Mouse (Mus musculus) forebrain, embryonic 16.5 days (tissue): ENCODE data around the gene Nol4l. TPM values are rescaled to one million over a fixed set of nuclear protein-coding genes. Genes with fewer than 3 reads are reported as not detected.

ENCODE experiments used
- ATAC-seq: fragments of 200-750 bp; cut with Nextera tagmentation; 2 replicates; pipeline ENCODE4 v1.8.0; 2017; ENCODE audit warnings: mild to moderate bottlenecking, moderate library complexity
- H3K27ac ChIP-seq: fragments of 300-500 bp; sonication (generic); 2 replicates; pipeline ENCODE4 v1.5.1; 2014; ENCODE audit warnings: low read length, control low read depth
- H3K27me3 ChIP-seq: fragments of 300-500 bp; sonication (generic); replicated peaks from 2 replicates; pipeline ENCODE4 v1.6.1; 2014; ENCODE audit warnings: low read length; ENCODE audit not compliant: control insufficient read depth, insufficient read depth
- H3K36me3 ChIP-seq: fragments of 300-500 bp; sonication (generic); 2 replicates; pipeline ENCODE4 v1.6.1; 2014; ENCODE audit not compliant: control insufficient read depth, insufficient read depth
- H3K4me1 ChIP-seq: fragments of 300-500 bp; sonication (generic); replicated peaks from 2 replicates; pipeline ENCODE4 v1.6.1; 2014; ENCODE audit warnings: low read length; ENCODE audit not compliant: control insufficient read depth, insufficient read depth
- H3K4me2 ChIP-seq: fragments of 300-500 bp; sonication (generic); 2 replicates; pipeline ENCODE4 v1.6.1; 2014; ENCODE audit warnings: mild to moderate bottlenecking, low read length, control low read depth
- H3K4me3 ChIP-seq: fragments of 300-500 bp; sonication (generic); replicated peaks from 2 replicates; pipeline ENCODE4 v1.5.1; 2014; ENCODE audit warnings: mild to moderate bottlenecking, low read length, control low read depth
- H3K9ac ChIP-seq: fragments of 300-500 bp; sonication (generic); replicated peaks from 2 replicates; pipeline ENCODE4 v1.6.1; 2014; ENCODE audit warnings: low read depth, low read length, control low read depth
- H3K9me3 ChIP-seq: fragments of 300-500 bp; sonication (generic); 2 replicates; pipeline ENCODE4 v1.6.1; 2016; ENCODE audit warnings: low read length; ENCODE audit not compliant: control insufficient read depth
- WGBS: fragments of 180-500 bp; shearing (Covaris S2); extraction: QIAGEN DNeasy Blood & Tissue Kit; methylation state at CpG from one replicate; pipeline ENCODE4 v1.1.7; 2014; 5-methylcytosine and 5-hydroxymethylcytosine counted together
- polyA plus RNA-seq: library from polyadenylated mRNA; unstranded; fragments of >200 nt; fragmentation: Nextera tagmentation; extraction: Ambion mirVana; gene quantifications from 2 replicates; pipeline ENCODE4 v1.2.1, GENCODE M21; 2015

Nol4l gene
- polyA plus RNA-seq, 1 experiment from 2014 or later, result 50.4 TPM

DNA sequence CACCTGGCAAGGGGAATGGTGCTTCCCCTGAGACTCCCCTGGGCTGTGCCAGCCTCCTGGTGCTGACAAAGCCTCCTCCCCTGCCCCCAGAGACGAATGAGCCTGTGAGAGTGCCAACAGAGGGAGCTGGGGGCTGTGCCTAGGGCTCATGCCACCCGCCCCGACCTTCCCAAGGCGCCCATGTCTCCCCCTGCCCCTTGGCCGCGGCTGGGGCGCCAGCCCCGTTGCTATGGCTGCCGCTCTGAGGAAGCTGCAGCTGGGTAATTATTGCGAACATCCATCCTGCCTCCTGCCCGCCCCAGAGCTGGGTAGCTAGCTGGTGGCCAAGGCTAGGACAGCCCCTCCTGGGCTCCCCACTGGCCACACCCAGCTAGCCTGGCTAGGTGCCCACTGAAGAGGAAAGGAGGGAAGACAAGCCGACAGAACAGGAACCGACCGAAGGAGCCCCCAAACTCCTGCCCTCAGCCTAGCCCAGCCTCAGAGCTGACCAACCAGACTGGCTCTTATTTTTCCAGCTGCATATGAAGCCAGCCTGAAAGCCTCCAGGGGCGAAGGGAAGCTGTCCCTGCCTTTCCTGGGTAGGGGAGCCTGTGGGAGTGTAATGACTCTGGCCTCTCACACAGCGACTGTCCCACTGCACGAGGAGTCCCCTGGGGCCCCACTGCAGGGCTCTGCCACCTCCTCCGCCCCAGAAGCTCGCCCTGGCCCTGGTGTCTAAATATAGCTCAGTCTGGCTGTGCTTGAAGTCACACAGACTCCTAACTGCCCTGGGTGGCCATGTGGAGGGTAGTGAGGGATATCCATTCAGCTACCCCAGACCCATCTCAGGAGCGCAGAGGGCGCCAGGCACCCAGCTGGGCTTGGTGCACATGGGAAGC, 31.1 kb upstream of the Nol4l start:
- peak; percentile 86 for ATAC-seq
- no peaks in the 10 kb centered on the region for H3K36me3 ChIP-seq
- no peaks in the 10 kb centered on the region for H3K9me3 ChIP-seq
- no peaks in the 10 kb centered on the region for H3K27me3 ChIP-seq
- 7% methylated on average over 21 of the region's 21 CpGs for WGBS
- H3K4me2 ChIP-seq, result peak overlapping the region; percentile 44
- no peak overlapping the region for H3K4me3 ChIP-seq
- peak overlapping the region; percentile 10 for H3K9ac ChIP-seq
- H3K4me1 ChIP-seq, result peaks cover 22% of the 10 kb centered on the region
- H3K27ac ChIP-seq, result peak overlapping the region; percentile 50

DNA sequence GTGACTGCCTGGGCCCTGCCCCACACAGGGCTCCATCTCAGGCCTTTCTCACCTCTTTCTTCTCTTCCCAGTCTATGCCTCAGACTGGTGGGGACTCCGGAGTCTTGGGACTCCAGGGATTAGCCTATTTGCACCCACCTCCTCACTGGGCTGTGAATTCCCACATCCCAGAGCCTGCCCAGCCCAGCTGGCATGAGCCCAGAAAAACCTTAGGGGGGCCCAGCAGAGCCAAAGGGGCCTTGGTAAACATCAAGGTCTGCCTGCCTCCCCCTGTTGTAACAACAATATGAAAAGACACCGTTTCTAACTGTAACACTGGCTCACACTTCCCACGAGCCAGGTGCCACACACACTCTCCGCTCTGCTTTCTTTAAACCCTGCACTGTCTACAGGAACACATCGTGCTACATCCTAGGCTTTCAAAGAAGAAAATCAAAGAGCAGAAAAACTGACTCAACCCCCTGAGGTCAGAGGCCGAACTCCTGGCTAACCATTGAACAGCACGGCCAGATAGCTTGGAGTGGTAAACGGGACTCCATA, 29.9 kb upstream of the Nol4l start:
- WGBS, result 53% methylated on average over 8 of the region's 8 CpGs
- peaks cover 22% of the 10 kb centered on the region for H3K4me1 ChIP-seq
- no peaks in the 10 kb centered on the region for H3K9me3 ChIP-seq
- H3K36me3 ChIP-seq, result no peaks in the 10 kb centered on the region
- H3K27ac ChIP-seq, result no peak overlapping the region
- no peak overlapping the region for H3K4me2 ChIP-seq
- ATAC-seq, result no peak
- no peak overlapping the region for H3K9ac ChIP-seq
- no peaks in the 10 kb centered on the region for H3K27me3 ChIP-seq
- H3K4me3 ChIP-seq, result no peak overlapping the region

DNA sequence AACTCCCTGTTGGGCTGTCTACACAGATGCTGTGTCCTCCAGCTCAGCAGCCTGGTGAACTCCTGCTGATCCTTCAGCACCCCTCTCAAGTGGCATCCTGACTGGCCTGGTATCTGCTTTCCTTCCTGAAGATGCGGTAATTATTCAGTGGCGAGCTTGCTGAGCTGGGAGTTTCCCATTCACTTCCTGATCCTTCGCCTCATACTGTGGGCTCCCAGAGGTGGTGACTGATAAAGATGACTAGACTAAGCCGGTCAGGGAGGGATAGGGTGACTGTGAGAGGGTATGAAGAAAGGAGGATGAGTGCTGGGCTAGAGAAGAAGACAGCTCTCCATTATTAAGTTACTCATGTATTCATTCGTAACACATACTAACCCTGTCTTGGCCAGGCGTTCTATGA, 28.7 kb upstream of the Nol4l start:
- no peaks in the 10 kb centered on the region for H3K27me3 ChIP-seq
- H3K4me1 ChIP-seq, result peaks cover 22% of the 10 kb centered on the region
- ATAC-seq, result no peak
- WGBS, result 75% methylated on average over 6 of the region's 6 CpGs
- H3K36me3 ChIP-seq, result no peaks in the 10 kb centered on the region
- H3K9me3 ChIP-seq, result no peaks in the 10 kb centered on the region
- H3K27ac ChIP-seq, result no peak overlapping the region
- no peak overlapping the region for H3K9ac ChIP-seq
- no peak overlapping the region for H3K4me3 ChIP-seq
- no peak overlapping the region for H3K4me2 ChIP-seq

DNA sequence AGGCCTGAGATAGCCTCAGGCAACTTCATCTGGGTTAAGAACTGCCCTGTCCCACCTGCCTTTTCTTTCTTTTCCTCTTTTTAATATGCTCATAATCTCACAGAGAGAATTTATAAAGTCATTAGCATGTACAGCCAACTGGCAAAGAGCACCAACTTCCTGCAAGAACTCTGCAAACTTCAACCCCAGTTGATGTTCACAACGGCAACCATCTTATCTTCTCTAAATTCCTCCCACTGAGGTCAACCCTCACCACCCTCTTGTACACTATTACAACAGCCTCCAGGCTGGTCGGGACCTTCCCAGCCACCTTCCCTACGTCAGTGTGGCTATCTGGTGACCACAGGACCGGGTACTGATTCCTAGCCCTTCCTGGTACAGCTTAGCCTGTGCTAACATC, 27.5 kb upstream of the Nol4l start:
- Histone ChIP-seq H3K27ac (no peak overlapping the region), H3K4me3 (no peak overlapping the region), H3K36me3 (no peaks in the 10 kb centered on the region), H3K4me1 (peaks cover 22% of the 10 kb centered on the region), H3K4me2 (no peak overlapping the region), H3K9me3 (no peaks in the 10 kb centered on the region), H3K27me3 (no peaks in the 10 kb centered on the region), H3K9ac (no peak overlapping the region)
- WGBS, result 80% methylated on average over 4 of the region's 4 CpGs
- ATAC-seq, result no peak

DNA sequence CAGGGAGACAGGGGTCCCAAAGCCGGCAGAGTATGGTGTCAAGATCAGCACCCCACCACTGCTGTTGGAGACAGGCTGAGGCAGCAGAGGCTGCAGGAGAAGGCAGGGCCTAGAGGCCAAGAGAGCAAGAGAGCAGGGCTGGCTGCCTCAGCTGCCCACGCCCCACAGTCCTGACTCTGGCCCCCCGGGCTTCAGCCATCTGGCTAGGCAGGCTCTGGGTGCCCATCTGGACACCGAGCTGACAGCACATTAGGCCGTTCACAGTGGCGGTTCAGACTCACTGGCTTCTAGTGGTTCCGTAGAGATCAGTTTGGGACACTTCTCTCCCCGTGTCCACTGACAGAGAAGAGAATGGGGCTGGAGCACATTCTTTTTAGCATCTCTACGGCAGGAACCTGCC, 26.4 kb upstream of the Nol4l start:
- WGBS, result 60% methylated on average over 9 of the region's 9 CpGs
- no peaks in the 10 kb centered on the region for H3K9me3 ChIP-seq
- peaks cover 17% of the 10 kb centered on the region for H3K4me1 ChIP-seq
- H3K4me2 ChIP-seq, result no peak overlapping the region
- ATAC-seq, result no peak
- H3K4me3 ChIP-seq, result no peak overlapping the region
- H3K36me3 ChIP-seq, result no peaks in the 10 kb centered on the region
- H3K27ac ChIP-seq, result no peak overlapping the region
- no peaks in the 10 kb centered on the region for H3K27me3 ChIP-seq
- H3K9ac ChIP-seq, result no peak overlapping the region

DNA sequence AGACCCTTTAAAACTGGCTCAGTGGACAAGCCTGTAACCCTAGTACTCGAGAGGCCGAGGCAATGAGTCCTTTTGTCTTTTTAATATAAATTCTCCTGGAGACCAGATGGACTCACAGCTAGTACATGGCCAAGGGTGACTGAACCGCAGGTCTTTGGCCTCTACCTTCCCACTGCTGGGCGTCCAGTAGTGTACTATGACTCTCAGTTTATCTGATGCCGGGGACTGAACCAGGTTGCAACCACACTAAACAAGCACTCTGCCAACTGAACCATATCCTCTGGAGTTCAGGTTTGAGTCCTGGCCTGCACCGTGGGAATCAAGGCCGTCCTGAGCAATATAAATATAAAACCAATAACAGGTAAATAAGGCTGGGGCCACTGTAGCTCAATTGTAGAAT, 24.8 kb upstream of the Nol4l start:
- no peaks in the 10 kb centered on the region for H3K36me3 ChIP-seq
- H3K4me3 ChIP-seq, result no peak overlapping the region
- 87% methylated on average over 7 of the region's 7 CpGs for WGBS
- no peak for ATAC-seq
- H3K9ac ChIP-seq, result no peak overlapping the region
- no peak overlapping the region for H3K4me2 ChIP-seq
- H3K9me3 ChIP-seq, result no peaks in the 10 kb centered on the region
- peaks cover 2% of the 10 kb centered on the region for H3K4me1 ChIP-seq
- H3K27ac ChIP-seq, result no peak overlapping the region
- H3K27me3 ChIP-seq, result no peaks in the 10 kb centered on the region

DNA sequence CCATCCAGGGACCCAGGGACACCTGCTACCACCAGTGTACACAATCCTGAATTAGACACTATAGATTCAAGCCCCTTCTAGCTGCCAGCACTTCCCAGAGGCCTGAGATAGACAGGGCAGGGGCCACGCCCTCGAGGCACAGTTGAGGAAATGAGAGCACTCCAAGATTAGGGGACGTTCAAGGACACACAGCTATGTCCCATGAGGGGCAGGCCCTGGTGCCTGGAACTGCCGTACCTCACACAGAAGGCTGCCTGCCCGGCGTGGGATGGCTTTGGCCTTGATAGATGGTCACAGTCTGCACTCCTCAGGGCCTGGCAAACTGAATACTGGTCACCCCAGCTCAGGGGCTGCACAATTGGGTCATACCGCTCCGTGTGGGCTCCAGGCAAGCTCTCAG, 19.7 kb upstream of the Nol4l start:
- H3K36me3 ChIP-seq, result no peaks in the 10 kb centered on the region
- H3K9ac ChIP-seq, result no peak overlapping the region; the same call in 1 of the 2 replicates
- H3K4me3 ChIP-seq, result no peak overlapping the region
- H3K4me1 ChIP-seq, result peaks cover 14% of the 10 kb centered on the region
- no peak for ATAC-seq
- H3K9me3 ChIP-seq, result no peaks in the 10 kb centered on the region
- no peaks in the 10 kb centered on the region for H3K27me3 ChIP-seq
- no peak overlapping the region for H3K27ac ChIP-seq
- no peak overlapping the region for H3K4me2 ChIP-seq
- WGBS, result 83% methylated on average over 8 of the region's 8 CpGs

DNA sequence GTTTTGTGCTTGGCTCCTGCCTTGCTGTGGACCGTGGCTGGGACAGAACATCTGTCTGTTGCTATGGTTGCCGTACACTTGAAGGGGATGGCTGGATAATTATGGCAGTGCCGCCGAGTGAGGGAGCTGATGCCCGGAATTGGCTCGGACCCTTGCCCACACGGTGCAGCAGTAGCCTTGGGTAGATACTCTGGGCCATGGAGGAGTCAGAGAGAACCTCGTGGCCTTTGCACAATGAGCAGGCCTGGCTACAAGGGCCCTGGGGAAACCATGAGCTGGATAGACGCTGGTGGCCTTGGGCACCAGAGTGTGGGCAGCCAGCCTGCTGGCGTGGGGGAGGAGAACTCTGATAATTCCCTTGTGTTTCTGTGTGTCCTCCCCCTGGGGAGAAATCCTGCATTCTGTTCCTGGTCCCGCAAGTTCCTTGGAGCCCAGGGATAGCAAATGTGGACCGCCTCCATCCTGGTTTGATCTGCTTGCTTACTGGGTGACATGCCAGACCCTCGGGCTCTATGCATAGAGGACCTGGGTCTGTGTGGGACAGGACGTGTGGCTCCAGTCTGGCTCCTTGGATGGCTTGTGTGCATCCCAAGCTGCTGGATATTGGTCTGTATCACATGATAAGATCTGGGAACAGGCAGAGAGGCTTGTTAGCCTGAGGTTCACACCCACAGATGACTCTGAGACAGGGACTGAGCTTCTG, 18.6 kb upstream of the Nol4l start:
- 27% methylated on average over 14 of the region's 14 CpGs for WGBS
- ATAC-seq, result peak; percentile 52
- H3K9me3 ChIP-seq, result no peaks in the 10 kb centered on the region
- H3K27me3 ChIP-seq, result no peaks in the 10 kb centered on the region
- H3K4me2 ChIP-seq, result no peak overlapping the region
- H3K27ac ChIP-seq, result peak overlapping the region; percentile 2; the same call in 1 of the 2 replicates
- H3K9ac ChIP-seq, result 0 out of 2 replicates have a peak overlapping the region, but pooled peaks have one; percentile 6
- H3K36me3 ChIP-seq, result no peaks in the 10 kb centered on the region
- no peak overlapping the region for H3K4me3 ChIP-seq
- peaks cover 14% of the 10 kb centered on the region for H3K4me1 ChIP-seq

DNA sequence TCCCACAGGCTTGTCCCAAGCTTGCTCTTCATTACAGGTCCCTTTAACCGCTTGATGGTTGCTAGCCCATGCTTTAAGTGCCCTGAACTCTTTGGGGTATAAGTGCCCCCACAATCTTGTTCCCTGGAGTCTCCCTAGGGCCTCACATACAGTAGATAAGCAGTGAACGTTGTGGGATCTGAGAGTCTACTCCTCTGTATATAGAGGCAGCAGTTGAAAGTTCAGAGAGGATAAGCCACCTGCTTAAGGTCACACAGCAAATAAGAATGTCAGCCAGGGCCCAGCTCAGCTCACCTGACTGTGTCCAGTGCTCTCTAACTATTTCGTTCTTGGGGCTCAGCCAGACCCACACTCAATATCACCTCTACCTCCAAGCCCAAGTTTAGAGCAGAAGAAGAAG, 17.9 kb upstream of the Nol4l start:
- H3K27ac ChIP-seq, result no peak overlapping the region
- no peak overlapping the region for H3K4me2 ChIP-seq
- ATAC-seq, result peak; percentile 13; the same call in 1 of the 2 replicates
- peaks cover 14% of the 10 kb centered on the region for H3K4me1 ChIP-seq
- 87% methylated on average over 3 of the region's 3 CpGs for WGBS
- no peaks in the 10 kb centered on the region for H3K36me3 ChIP-seq
- no peak overlapping the region for H3K9ac ChIP-seq
- no peaks in the 10 kb centered on the region for H3K27me3 ChIP-seq
- H3K4me3 ChIP-seq, result no peak overlapping the region
- H3K9me3 ChIP-seq, result no peaks in the 10 kb centered on the region
